Mouse (Mus musculus): ENCODE results near the gene Enc1. TPM values are rescaled to one million over a fixed set of nuclear protein-coding genes. Genes with fewer than 3 reads are reported as not detected.

Enc1 gene
- total RNA-seq, 2 experiments from 2014 or later: 561 to 584 TPM

GRCm38 (mm10) chr13:97290747-97291146, 49.8 kb downstream of the Enc1 start:
- DNase-seq (ENCODE audit: low spot score in 2 of 2): no peak

GRCm38 (mm10) chr13:97291354-97291753, 50.4 kb downstream of the Enc1 start:
- no peak for DNase-seq (ENCODE audit: low spot score in 2 of 2)

GRCm38 (mm10) chr13:97292026-97292425, 51.1 kb downstream of the Enc1 start:
- DNase-seq (ENCODE audit: low spot score in 2 of 2): peak; percentile 51 to 69

GRCm38 (mm10) chr13:97292451-97293245, 51.7 kb downstream of the Enc1 start:
- peak in 1 of 2 experiments; percentile 14 for DNase-seq (ENCODE audit: low spot score in 2 of 2)

- DNase-seq (ENCODE audit: low spot score in 2 of 2): no peak
Measured at GRCm38 (mm10) chr13:97295101-97295852, 54.4 kb downstream of the Enc1 start.

- DNase-seq (ENCODE audit: low spot score in 2 of 2): no peak
Measured at GRCm38 (mm10) chr13:97295853-97296219, 54.9 kb downstream of the Enc1 start.

GRCm38 (mm10) chr13:97296281-97296680, 55.4 kb downstream of the Enc1 start:
- no peak for DNase-seq (ENCODE audit: low spot score in 2 of 2)

- no peak for DNase-seq (ENCODE audit: low spot score in 2 of 2)
Measured at GRCm38 (mm10) chr13:97296757-97297156, 55.9 kb downstream of the Enc1 start.

GRCm38 (mm10) chr13:97297418-97298050, 56.6 kb downstream of the Enc1 start:
- DNase-seq (ENCODE audit: low spot score in 2 of 2): no peak

- no peak for DNase-seq (ENCODE audit: low spot score in 2 of 2)
Measured at GRCm38 (mm10) chr13:97298896-97299295, 58.0 kb downstream of the Enc1 start.

GRCm38 (mm10) chr13:97299877-97300873, 59.3 kb downstream of the Enc1 start:
- no peak for DNase-seq (ENCODE audit: low spot score in 2 of 2)

Other genes with a start within 250 kb of the Enc1 start
- not detected for gene 1700029F12Rik, start 206.7 kb upstream of the Enc1 start, total RNA-seq (2021)
- gene Fam169a, start 173.8 kb upstream of the Enc1 start, total RNA-seq (2021): 10 to 100 TPM; 37.8 to 40.0 TPM
- 1 to 10 TPM in 1 of 2 experiments, not detected in 1; 5.7 TPM for gene Gm6169, start 141.9 kb upstream of the Enc1 start, total RNA-seq (2021)
- 10 to 100 TPM; 26.8 to 32.6 TPM for gene Gfm2, start 103.2 kb upstream of the Enc1 start, total RNA-seq (2021)
- 10 to 100 TPM; 74.8 to 77.9 TPM for gene Nsa2, start 103.2 kb upstream of the Enc1 start, total RNA-seq (2021)
- gene Hexb, start 42.7 kb upstream of the Enc1 start, total RNA-seq (2021): 100 to 1,000 TPM in 1 of 2 experiments, 10 to 100 TPM in 1; 91.3 to 102 TPM

Data from layer of hippocampus, postnatal 10 days (tissue).